Mouse (Mus musculus): ENCODE results near the gene Tcf25. TPM values are rescaled to one million over a fixed set of nuclear protein-coding genes. Genes with fewer than 3 reads are reported as not detected.

Tcf25 gene
- total RNA-seq (2021) = 100 to 1,000 TPM; 112 to 128 TPM
- long read RNA-seq, experiment 1, transcript Tcf25-201 (18 exons, 2,738 nt) = major isoform, 26 of 96 reads
- long read RNA-seq, experiment 1, transcript Tcf25-208 (18 exons, 2,649 nt) = minor isoform, 10 of 96 reads
- long read RNA-seq, experiment 1, transcript Tcf25-202 (18 exons, 2,582 nt) = minor isoform, 15 of 96 reads
- long read RNA-seq, experiment 1, partial matches to known transcripts = 17 of 96 reads
- long read RNA-seq, experiment 1, other reads (novel, unspliced or antisense) = 28 of 96 reads
- long read RNA-seq, experiment 2, transcript Tcf25-201 (18 exons, 2,738 nt) = major isoform, 33 of 103 reads
- long read RNA-seq, experiment 2, transcript Tcf25-202 (18 exons, 2,582 nt) = minor isoform, 16 of 103 reads
- long read RNA-seq, experiment 2, transcript Tcf25-208 (18 exons, 2,649 nt) = minor isoform, 12 of 103 reads
- long read RNA-seq, experiment 2, partial matches to known transcripts = 16 of 103 reads
- long read RNA-seq, experiment 2, other reads (novel, unspliced or antisense) = 25 of 103 reads

DNA sequence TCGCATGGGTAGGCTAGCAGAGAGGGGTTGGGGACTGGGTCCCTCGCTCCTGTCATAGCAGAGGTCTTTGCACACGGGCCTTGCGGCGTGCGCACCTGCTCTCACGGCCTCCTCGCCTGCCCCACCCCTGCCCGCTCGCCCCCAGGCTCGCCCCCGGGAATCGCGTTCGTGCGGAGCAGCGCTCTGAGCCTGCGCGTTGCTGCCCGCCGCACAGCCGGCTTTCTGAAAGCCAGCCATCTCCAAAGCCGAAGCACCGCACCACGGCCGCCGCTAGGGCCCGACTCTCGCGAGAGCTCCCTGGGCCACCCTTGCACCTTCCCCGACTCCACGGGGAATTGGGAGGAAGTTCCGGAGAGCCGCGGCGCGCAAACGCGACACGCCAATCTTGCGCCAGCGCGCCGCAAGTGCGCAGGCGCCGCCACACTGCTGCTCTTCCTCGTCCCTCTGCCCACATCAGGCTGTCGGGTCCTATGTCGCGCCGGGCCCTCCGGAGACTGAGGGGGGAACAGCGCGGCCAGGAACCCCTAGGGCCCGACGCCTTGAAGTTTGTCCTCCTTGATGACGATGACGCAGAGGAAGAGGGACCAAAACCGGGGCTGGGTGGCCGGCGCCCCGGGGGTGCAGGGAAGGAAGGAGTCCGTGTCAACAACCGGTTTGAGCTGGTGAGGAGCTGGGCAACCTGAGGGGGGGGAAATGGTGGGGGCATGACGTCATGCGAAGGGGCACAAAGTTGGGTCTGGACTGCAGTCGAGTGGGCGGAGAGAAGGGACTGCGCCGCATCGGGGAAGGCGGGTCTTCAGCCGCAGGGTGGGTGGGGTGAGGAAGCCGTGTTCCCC lies at the start of gene Tcf25:
Gene Tcf25, plus strand, starts transcription at position 351 of the 836 bp plus-strand sequence.
- peak; percentile 95 for DNase-seq

DNA sequence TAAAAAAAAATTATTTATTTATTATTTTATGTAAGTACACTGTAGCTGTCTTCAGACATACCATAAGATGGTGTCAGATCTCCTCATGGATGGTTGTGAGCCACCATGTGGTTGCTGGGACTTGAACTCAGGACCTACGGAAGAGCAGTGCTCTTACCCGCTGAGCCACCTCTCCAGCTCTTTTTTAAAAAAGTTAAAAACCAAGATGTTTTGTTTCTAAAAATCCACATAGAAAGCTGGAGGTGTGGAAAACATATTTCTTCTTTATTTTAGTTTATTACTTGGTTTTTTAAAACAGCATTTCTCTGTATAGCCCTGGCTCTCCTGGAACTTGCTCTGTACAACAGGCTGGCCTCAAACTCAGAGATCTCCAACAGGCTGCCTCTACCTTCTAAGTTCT lies 45.0 kb upstream of the Tcf25 start:
- no peak for DNase-seq

DNA sequence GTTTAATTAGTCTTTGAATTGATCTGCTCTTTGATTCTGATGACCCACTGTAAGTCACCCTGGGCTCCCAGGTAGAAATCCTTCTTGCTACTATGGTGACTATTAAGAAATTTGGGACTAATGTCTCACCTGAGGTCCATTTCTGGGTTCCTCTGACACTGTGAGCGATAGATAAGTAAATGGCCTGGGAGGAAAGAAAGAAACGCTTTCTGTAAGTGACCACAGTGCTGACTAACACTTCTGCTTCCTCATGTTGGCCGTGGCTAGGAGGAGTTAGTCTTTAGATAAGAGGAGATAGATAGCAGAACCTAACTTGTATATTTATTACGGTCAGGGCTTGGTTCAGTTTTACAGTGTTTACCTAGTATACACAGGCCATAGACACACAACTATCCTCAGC lies 44.2 kb upstream of the Tcf25 start:
- no peak for DNase-seq

DNA sequence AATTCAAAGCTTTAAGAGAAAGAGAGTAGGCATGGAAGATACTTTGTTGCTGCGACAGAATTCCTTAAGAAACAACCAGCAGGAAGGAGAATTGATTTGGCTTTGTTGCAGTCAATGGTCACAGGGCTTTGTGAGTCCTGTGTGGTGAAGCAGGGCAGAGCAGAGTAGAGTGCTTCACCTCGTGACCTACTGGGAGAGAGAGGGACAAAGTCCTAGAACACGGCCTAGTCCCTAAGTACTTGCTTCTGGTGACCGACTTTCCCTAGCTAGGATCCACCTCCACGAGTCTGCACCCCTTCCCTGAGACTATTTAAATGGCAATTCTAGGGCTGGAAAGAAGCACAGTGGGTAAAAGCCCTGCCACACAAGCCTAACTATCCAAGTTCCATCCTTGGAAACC lies 43.6 kb upstream of the Tcf25 start:
- DNase-seq = no peak

DNA sequence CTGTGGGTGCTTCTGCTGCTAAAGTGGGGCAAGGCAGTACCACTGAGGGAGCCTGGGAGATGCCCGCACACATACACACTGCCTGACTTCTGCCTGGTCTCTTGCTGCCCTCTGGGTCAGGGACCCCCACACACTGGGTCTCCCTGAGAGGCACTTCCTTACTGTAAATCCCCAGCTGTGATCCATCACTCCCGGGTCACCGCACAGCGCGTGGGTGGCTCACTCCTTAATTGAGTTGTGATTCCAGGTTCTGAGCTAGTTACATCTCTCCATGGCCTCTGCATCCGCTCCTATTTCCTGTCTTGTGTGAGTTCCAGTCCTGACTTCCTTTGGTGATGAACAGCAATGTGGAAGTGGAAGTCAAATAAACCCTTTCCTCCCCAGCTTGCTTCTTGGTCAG lies 42.9 kb upstream of the Tcf25 start:
- no peak for DNase-seq

DNA sequence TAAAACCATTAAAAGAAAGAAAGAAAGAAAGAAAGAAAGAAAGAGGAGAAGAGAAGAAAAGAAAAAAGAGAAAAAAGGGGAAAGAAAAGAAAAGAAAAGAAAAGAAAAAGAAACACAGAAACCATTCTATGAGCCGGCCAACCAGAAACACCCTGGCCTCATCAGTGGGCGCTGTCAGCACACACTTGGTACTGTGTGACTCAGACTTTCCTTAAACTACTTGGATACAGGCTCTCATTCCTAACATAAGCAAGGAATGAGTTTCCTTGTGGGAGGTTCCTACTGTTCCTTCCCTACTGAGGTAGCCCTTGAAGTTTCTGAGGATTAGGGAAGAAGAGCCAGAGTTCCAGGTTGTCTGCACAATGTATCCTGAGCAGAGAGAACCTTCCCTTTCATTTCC lies 42.3 kb upstream of the Tcf25 start:
- no peak for DNase-seq

DNA sequence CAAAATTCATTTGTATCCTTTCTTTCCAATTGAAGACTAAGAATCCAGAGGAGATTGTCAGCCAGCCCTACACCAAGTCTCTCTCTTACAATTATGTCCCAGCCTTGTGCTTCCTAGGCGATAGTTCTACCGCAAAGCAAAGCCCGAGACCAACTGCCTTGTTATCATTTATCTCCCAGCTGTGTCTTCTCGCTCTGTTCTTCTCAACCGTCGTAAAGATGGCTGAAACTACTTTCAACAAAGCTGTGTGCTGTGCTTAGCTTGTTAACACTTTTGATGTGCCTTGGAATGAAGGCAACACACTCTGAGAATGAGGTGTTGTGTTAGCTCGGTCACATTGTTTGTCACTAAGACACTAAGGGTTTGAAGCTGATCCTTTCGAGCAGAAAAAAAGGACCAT lies 41.7 kb upstream of the Tcf25 start:
- no peak for DNase-seq

DNA sequence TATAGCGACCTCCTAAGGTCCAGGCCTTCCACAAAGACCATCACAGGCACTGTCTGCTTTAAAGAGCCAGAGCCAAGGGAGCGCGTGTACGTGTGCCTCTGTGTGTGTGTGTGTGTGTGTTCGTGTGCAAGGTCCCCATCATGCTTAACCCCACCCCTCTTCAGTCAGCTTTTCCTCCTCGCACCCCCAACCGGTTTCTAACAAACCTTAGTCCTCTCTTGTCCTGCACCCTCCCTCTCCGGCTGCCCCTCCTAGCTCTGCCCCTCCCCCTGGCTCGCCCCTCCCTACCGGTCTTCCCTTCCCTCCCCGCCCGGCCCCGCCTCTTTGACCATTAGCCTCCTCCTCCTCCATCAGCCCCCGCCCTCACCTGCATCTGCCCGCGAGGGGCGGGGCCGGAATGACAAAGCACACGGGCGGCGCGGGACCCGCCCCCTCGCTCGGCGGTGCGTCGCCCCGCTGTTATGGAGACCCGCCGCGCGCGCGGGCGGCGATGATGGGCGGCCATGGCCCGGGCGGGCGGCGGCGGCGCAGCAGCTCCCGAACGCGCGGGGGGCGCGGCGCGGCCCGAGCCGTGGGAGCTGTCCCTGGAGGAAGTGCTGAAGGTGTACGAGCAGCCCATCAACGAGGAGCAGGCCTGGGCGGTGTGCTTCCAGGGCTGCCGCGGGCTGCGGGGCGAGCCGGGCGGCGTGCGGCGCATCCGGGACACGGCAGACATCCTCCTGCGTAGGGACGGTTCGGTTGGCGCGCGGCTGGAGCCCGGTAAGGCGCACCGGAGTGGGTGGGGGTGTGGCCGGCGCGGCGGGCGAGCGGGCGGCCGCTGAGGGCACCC lies 41.1 kb upstream of the Tcf25 start, which contains the start of gene Spire2:
Gene Spire2, plus strand, starts transcription at position 452 of the 829 bp plus-strand sequence.
- DNase-seq = peak; percentile 56

DNA sequence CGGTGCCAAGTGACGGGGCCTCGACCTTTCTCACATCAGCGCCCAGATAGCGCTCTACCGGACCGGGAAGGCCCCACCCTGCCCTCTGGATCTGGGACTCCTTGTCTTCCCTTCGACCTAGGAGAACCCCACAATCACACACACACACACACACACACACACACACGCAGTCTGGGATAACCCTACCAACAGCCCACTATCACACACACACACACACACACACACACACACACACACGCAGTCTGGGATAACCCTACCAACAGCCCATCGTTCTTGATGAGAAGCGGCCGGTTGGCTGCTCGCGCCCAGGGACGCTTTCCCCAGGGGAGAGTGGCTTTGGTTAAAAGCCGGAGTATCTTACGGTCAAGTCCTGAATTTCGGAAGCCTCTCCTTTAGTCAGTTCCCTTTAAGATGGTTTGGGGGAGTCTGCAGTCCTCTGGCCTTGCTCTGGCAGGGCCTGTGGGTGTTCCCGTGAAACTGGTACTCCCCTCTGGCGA lies 40.4 kb upstream of the Tcf25 start:
- no peak for DNase-seq

DNA sequence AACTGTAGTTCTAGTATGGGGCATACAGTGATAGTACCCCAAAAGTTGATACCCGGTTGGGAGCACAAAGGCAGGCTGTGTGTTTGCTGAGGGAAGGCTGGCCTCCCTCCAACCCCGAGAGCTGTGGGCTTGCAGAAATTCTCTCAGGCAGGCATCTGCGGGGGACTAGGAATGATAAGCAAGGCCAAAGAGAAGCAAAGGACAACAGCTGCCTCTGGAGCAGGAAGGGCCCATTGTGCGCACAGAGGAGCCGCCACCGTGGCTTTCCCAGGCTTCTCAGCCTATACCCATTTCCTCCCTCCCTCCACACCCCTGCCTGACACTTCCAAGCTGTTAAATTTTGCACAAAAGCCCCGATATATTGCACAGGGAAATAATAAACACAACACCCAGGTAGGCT lies 39.7 kb upstream of the Tcf25 start:
- no peak for DNase-seq

DNA sequence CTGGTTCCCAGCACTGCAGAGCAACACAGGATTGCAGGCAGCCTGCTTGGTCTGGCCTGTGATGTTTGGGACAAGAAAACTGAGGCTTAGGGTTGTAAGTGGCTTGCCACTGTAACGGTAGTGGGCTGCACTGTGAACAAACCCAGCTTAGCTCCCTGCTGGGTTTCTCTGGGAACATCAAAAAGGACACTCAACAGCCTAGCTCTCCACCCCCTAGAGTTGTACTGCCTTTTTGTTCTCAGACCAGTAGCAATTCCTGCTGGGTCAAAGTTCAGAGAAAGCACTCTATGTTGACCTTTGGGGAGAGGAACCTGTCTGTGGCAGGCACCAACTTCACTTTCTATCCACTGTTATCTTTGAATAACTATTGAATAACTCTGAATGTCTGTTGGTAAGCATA lies 39.1 kb upstream of the Tcf25 start:
- DNase-seq = no peak

DNA sequence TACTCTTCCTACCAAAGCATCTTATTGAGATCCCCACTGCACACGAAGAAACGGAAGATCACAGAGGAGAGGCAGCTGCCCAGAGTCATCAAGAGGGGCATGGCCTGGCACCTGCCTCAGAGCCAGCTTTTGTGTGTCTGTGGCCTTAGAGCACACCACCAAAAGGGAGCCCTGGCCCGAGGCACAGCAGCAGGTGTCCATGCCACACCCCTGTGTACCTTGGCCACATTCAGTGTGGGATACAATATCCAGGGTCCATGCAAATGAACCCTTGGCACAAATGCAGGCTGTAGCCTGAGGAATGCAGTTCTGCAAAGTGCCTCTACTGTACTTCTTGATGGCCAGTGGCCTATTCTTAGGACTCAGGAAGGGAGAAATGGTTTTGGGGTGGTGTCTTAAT lies 36.1 kb upstream of the Tcf25 start:
- DNase-seq = no peak

DNA sequence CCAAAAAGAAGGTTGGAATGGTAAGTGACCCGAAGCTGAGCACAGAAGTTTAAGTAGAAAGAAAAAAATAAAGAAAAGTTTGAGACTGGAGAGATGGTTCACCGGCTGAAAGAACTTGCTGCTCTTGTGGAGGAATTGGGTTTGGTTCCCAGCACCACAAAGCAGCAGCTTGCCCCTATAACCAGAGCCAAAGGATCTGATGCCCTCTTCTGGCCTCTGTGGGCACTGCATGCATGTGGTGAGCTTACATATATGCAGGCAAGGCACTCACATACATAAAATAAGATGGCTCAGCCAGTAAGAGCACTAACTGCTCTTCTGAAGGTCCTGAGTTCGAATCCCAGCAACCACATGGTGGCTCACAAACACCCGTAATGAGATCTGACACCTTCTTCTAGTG lies 33.5 kb upstream of the Tcf25 start:
- no peak for DNase-seq

DNA sequence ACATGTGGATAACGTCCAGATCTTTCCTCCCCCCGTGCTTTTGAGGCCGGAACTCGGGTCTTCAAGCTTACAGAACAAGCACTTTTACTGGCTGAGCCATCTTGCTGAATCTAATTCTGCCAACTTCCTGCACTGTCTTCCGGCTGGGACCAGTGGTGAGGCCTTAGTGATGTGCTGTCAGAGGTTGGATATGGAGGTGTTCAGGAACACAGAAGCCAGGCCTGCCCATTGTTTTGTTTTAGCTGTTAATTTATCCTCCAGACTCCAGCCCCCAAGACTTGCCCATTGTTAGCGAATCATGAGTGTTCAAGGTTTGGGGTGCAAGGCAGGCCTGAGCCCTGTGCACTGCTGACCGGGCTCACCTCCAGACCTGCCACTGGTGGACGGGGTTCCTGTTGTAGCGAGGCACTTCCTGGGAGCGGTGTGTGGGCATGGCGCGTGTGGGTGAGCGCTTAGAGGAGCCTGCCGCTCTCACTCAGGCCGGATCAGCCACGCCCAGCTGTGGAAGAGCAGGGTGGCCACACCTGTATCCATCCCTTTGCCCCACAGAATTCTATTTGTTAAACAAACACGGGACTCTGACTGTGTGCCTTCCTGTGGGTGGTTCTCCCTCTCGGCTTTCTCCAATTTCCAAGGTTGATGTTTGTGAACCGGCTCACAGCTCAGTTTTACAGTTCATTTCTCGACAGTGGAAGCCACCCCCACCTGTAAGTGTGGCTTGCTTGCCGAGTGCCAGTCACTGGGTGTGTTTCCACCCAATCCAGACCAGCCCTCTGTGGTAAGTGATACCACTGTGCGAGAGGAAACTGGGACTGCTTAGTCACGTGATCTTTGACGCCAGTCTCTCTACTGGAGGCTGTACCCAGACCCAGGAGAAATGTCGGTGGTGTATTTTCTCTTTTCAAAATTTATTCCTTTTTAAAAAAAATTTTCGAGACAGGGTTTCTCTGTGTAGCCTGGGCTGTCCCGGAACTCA lies 32.2 kb upstream of the Tcf25 start:
- DNase-seq = no peak

DNA sequence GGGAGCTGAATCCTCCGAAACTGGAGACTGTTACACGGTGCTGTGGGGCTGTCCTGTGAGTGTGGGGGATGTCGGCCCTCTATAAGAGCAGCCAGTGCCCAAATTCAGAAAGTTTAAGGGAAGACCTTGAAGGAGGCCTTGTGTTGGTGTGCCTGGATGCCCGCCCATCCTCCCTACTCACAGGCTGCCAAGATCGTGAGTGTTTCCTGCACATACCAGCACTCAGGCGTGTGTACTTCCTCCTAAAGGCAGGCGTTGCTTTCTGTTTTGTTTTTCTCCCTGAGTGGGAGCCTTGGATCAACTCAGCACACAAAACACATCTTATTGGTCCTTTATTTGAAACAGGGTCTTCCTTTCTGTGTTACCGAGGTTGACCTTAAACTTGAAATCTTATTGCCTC lies 31.3 kb upstream of the Tcf25 start:
- no peak for DNase-seq

DNA sequence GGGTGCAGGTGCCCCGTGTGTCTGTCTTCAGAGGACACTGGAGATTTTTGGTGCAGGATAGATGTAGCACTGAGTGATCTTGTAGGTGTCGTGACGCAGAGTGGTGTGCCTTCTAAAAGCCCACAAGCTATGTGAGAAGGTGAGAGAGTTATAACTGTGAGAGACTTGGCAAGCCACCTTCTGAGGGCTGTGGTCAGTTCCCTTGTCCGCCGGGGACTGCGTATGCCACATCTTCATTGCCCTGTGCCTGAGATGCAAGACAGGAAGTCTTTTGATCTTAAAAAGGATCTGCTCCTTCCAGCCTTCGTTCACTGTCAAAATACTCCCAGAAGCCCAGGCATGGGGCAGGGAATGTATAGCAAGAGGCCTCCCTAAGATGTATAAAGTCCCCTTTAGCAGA lies 30.6 kb upstream of the Tcf25 start:
- DNase-seq = no peak

DNA sequence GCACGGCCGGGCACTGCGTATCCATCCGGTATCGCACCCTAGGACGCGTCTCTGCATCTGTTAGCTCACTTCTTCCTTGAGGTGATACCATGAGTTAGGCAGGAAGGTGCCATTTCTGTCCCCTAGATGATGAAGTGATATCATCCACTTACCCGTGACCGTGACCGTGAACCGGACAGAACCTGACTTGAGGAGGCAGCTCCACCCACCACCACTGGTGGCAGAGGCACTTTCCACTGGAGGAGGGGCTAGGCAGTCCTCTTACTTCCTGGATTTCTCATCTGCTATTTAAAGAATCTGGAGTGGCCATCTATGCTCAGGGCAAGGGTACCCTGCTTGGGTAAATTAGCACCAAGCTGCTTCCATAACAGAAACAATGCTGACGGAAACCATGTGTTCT lies 30.1 kb upstream of the Tcf25 start:
- no peak for DNase-seq

DNA sequence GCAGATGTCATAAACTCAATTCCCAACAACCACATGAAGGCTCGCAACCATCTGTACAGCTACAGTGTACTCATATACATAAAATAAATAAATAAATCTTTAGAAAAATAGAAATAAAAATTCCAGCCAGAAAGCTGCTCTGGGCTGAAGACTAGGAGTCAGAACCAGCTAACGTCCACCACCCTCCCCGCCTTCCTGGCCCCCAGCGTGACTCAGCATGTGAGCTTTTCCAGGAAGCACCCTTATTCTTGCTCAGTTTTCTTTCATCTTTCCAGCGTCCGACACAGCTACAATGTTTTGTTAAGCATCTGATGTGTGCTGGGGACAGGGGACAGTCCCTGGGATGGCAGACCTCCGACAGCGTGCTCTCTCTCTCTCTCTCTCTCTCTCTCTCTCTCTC lies 28.4 kb upstream of the Tcf25 start:
- no peak for DNase-seq

DNA sequence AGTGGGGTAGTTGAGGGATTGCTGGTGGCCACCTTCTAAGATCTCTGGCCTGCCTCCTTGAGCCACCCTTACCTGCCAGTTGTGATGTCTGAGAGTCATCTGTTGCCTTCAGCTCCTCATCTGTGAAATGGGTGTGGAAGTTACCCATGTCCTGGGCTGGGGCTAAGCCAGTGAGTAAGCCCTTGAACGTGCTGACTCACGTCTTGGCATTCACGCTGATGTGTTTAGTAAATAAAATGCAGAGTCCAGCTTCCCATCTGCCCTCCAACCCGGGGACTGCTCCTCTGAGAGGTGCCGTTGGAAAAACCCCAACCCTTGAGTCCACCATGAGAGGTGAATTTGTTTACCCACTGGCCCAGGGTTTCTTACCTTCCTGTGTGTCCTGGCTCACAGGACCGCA lies 27.7 kb upstream of the Tcf25 start:
- no peak for DNase-seq

DNA sequence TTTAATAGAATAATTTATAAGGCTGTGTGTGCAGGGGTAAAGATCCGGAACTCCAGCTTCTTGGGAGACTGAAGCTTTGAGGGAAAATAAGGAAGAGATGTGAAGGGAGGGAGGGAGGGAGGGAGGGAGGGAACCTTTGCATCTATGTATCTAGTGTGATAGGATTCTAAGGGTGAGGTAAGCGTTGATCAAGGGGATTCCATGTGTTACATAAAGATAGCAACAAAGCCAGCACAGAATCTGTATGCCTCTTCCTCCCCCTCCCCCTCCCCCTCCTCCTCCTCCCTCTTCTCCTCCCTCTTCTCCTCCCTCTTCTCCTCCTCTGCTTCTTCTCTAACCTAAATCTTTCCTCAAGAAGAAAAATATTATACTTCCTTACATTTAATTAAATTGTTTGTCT lies 26.3 kb upstream of the Tcf25 start:
- no peak for DNase-seq
